Mouse (Mus musculus) midbrain, postnatal 0 days (tissue): ENCODE measurements at regions not wholly inside any gene's neighbourhood (a gene's known extent, or its start where the extent isn't known, plus 50 kb on each side); places are given as distances from the start of the nearest gene placed in this dataset.

Experiments used
- ATAC-seq: fragments of 200-750 bp; cut with Nextera tagmentation; 2 replicates; pipeline ENCODE4 v1.8.0; 2017; ENCODE audit warnings: moderate number of reproducible peaks, mild to moderate bottlenecking, moderate TSS enrichment, moderate library complexity; ENCODE audit not compliant: low FRiP score
- DNase-seq: peaks from one replicate; pipeline ENCODE4 v3.0.0-alpha.2; 2015; ENCODE audit warnings: low spot score
- H3K27ac ChIP-seq: fragments of 300-500 bp; sonication (generic); 2 replicates; pipeline ENCODE4 v1.5.1; 2014; ENCODE audit warnings: low read depth, mild to moderate bottlenecking, low read length, mixed read lengths
- H3K27me3 ChIP-seq: fragments of 300-500 bp; sonication (generic); 2 replicates; pipeline ENCODE4 v1.6.1; 2014; ENCODE audit warnings: low read length, control low read depth, mixed read lengths; ENCODE audit not compliant: insufficient read depth
- H3K36me3 ChIP-seq: fragments of 300-500 bp; sonication (generic); 2 replicates; pipeline ENCODE4 v1.6.1; 2014; ENCODE audit warnings: low read length, control low read depth, mixed read lengths; ENCODE audit not compliant: insufficient read depth
- H3K4me1 ChIP-seq: fragments of 300-500 bp; sonication (generic); 2 replicates; pipeline ENCODE4 v1.6.1; 2014; ENCODE audit warnings: mild to moderate bottlenecking, control low read depth, antibody characterized with exemption, low read length, mixed read lengths; ENCODE audit not compliant: insufficient read depth
- H3K4me2 ChIP-seq: fragments of 300-500 bp; sonication (generic); 2 replicates; pipeline ENCODE4 v1.6.1; 2014; ENCODE audit warnings: low read depth, mild to moderate bottlenecking, low read length, mixed read lengths; ENCODE audit not compliant: poor library complexity, severe bottlenecking
- H3K4me3 ChIP-seq: fragments of 300-500 bp; sonication (generic); 2 replicates; pipeline ENCODE4 v1.5.1; 2014; ENCODE audit warnings: low read depth, mild to moderate bottlenecking, low read length, moderate library complexity
- H3K9ac ChIP-seq: fragments of 300-500 bp; sonication (generic); replicated peaks from 2 replicates; pipeline ENCODE4 v1.6.1; 2014; ENCODE audit warnings: mild to moderate bottlenecking, low read length, moderate library complexity, mixed read lengths; ENCODE audit not compliant: poor library complexity, severe bottlenecking
- H3K9me3 ChIP-seq: fragments of 300-500 bp; sonication (generic); 2 replicates; pipeline ENCODE4 v1.6.1; 2016; ENCODE audit warnings: low read length, control low read depth
- CTCF ChIP-seq: IDR thresholded peaks from 2 replicates; pipeline ENCODE4 v1.5.1; 2016; ENCODE audit warnings: antibody characterized with exemption, mild to moderate bottlenecking
- WGBS: fragments of 180-500 bp; shearing (Covaris S2); extraction: QIAGEN DNeasy Blood & Tissue Kit; methylation state at CpG from one replicate; pipeline ENCODE4 v1.1.7; 2014; 5-methylcytosine and 5-hydroxymethylcytosine counted together

GRCm38 (mm10) chr6:147816861-147817260 lies 230.2 kb upstream of the Far2 start:
- no peak for ATAC-seq
- Histone ChIP-seq H3K9me3 (no peaks in the 10 kb centered on the region), H3K27me3 (no peaks in the 10 kb centered on the region), H3K27ac (no peak overlapping the region), H3K4me2 (no peak overlapping the region), H3K36me3 (no peaks in the 10 kb centered on the region), H3K4me3 (no peak overlapping the region), H3K9ac (no peak overlapping the region), H3K4me1 (no peaks in the 10 kb centered on the region)
- WGBS = 66% methylated on average over 7 of the region's 7 CpGs
- no peak for TF ChIP-seq CTCF
- DNase-seq = no peak

- no peak overlapping the region for H3K4me3 ChIP-seq
- no peak overlapping the region for H3K9ac ChIP-seq
- H3K9me3 ChIP-seq = no peaks in the 10 kb centered on the region
- H3K4me1 ChIP-seq = no peaks in the 10 kb centered on the region
- ATAC-seq (no peak), DNase-seq (no peak)
- H3K36me3 ChIP-seq = no peaks in the 10 kb centered on the region
- H3K27ac ChIP-seq = no peak overlapping the region
- no peak for TF ChIP-seq CTCF
- no peak overlapping the region for H3K4me2 ChIP-seq
- no peaks in the 10 kb centered on the region for H3K27me3 ChIP-seq
Observed at GRCm38 (mm10) chr6:147817262-147817661, 229.8 kb upstream of the Far2 start.

GRCm38 (mm10) chr6:147822215-147822614 lies 224.8 kb upstream of the Far2 start:
- DNase-seq (no peak), ATAC-seq (no peak)
- Histone ChIP-seq H3K27me3 (no peaks in the 10 kb centered on the region), H3K4me1 (no peaks in the 10 kb centered on the region), H3K4me3 (no peak overlapping the region), H3K27ac (no peak overlapping the region), H3K36me3 (no peaks in the 10 kb centered on the region), H3K9ac (no peak overlapping the region), H3K4me2 (no peak overlapping the region), H3K9me3 (no peaks in the 10 kb centered on the region)
- WGBS = 66% methylated on average over 4 of the region's 4 CpGs
- no peak for TF ChIP-seq CTCF

- DNase-seq (peak; percentile 5), ATAC-seq (peak; percentile 60; the same call in 1 of the 2 replicates)
- no peaks in the 10 kb centered on the region for H3K9me3 ChIP-seq
- no peaks in the 10 kb centered on the region for H3K27me3 ChIP-seq
- H3K27ac ChIP-seq = no peak overlapping the region
- WGBS = 65% methylated on average over 3 of the region's 3 CpGs
- no peaks in the 10 kb centered on the region for H3K4me1 ChIP-seq
- no peaks in the 10 kb centered on the region for H3K36me3 ChIP-seq
- H3K9ac ChIP-seq = no peak overlapping the region
- no peak overlapping the region for H3K4me2 ChIP-seq
- TF ChIP-seq CTCF = no peak
- H3K4me3 ChIP-seq = no peak overlapping the region
Observed at GRCm38 (mm10) chr6:147832521-147832920, 214.5 kb upstream of the Far2 start.

- WGBS = 82% methylated on average over 3 of the region's 3 CpGs
- no peaks in the 10 kb centered on the region for H3K27me3 ChIP-seq
- H3K4me1 ChIP-seq = no peaks in the 10 kb centered on the region
- H3K9me3 ChIP-seq = no peaks in the 10 kb centered on the region
- H3K27ac ChIP-seq = no peak overlapping the region
- DNase-seq = no peak
- H3K4me3 ChIP-seq = no peak overlapping the region
- TF ChIP-seq CTCF = no peak
- ATAC-seq = no peak
- no peak overlapping the region for H3K9ac ChIP-seq
- no peaks in the 10 kb centered on the region for H3K36me3 ChIP-seq
- H3K4me2 ChIP-seq = no peak overlapping the region
Observed at GRCm38 (mm10) chr6:147833501-147833900, 213.6 kb upstream of the Far2 start.

GRCm38 (mm10) chr6:147838846-147839245 lies 208.2 kb upstream of the Far2 start:
- Histone ChIP-seq H3K9me3 (no peaks in the 10 kb centered on the region), H3K36me3 (no peaks in the 10 kb centered on the region), H3K9ac (no peak overlapping the region), H3K27me3 (no peaks in the 10 kb centered on the region), H3K4me2 (no peak overlapping the region), H3K27ac (no peak overlapping the region), H3K4me3 (no peak overlapping the region), H3K4me1 (no peaks in the 10 kb centered on the region)
- no peak for TF ChIP-seq CTCF
- ATAC-seq (no peak), DNase-seq (no peak)
- WGBS = 78% methylated on average over 5 of the region's 5 CpGs
